Mouse (Mus musculus): ENCODE results near the gene Ttyh1. TPM values are rescaled to one million over a fixed set of nuclear protein-coding genes. Genes with fewer than 3 reads are reported as not detected.

Ttyh1 gene
- total and polyA plus RNA-seq, 3 experiments = 0.15 to 0.26 TPM; not detected in 1

DNA sequence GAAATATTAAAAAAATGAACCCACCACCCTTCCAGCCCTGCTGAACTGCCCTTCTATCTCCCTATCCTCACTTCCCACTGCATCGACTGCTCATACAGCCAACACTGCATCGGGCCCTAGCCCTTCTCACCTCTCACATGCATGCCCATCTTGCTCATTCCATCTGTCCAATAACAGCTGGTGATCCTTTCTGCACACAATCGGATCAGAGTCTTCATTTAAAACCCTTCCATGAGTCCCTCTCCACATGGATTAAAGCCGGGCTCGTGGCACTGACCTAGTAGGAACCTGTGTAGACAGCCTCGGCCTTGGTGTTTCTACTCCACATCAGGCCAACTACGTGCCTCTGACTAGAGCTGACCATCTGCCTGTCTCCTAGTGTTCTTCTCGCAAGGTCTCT is 12.8 kb downstream of the Ttyh1 start:
- no peak overlapping the region for H3K9ac ChIP-seq (ENCODE audit: control insufficient read depth, low read depth, low read length, poor library complexity, severe bottlenecking)
- peaks cover 0 to 7% of the 10 kb centered on the region in 2 experiments; a peak in 2 of 4 replicates for H3K36me3 ChIP-seq (ENCODE audit: control insufficient read depth in 1 of 2, insufficient read depth in 2 of 2, low read length in 2 of 2)
- H3K79me2 ChIP-seq (ENCODE audit: control insufficient read depth, insufficient read depth, low read length, poor library complexity) = peaks cover 9% of the 10 kb centered on the region
- DNase-seq (ENCODE audit: low read depth, low spot score) = no peak
- H3K27me3 ChIP-seq (ENCODE audit: control insufficient read depth in 1 of 2, insufficient read depth in 2 of 2, low read length in 2 of 2) = no peaks in the 10 kb centered on the region
- peaks cover 0 to 14% of the 10 kb centered on the region in 2 experiments; a peak in 2 of 4 replicates for H3K4me1 ChIP-seq (ENCODE audit: control insufficient read depth in 1 of 2, insufficient read depth in 2 of 2, low read length in 2 of 2)
- H3K27ac ChIP-seq (ENCODE audit: control insufficient read depth, low read depth, low read length) = no peak overlapping the region
- TF ChIP-seq GATA1 (IDR thresholded peaks at IDR 0.05; ENCODE audit: low read depth, low read length) (no peak), CHD1 (IDR thresholded peaks at IDR 0.05; ENCODE audit: low read depth, low read length) (no peak), ZNF384 (IDR thresholded peaks at IDR 0.05; ENCODE audit: low read depth, low read length) (no peak), TCF12 (IDR thresholded peaks at IDR 0.05; ENCODE audit: low read depth, low read length) (no peak), UBTF (IDR thresholded peaks at IDR 0.05; ENCODE audit: borderline replicate concordance, insufficient read depth, low read depth, low read length) (no peak), ETS1 (IDR thresholded peaks at IDR 0.05; ENCODE audit: low read depth, low read length) (no peak), TBP (IDR thresholded peaks at IDR 0.05; ENCODE audit: low read depth, low read length) (no peak), BHLHE40 (IDR thresholded peaks at IDR 0.05; ENCODE audit: borderline replicate concordance, low read depth, low read length) (no peak), JUND (IDR thresholded peaks at IDR 0.05; ENCODE audit: low read depth, low read length) (no peak), ELF1 (IDR thresholded peaks at IDR 0.05; ENCODE audit: low read depth, low read length) (no peak), SMC3 (IDR thresholded peaks at IDR 0.05; ENCODE audit: low read depth, low read length) (no peak), HCFC1 (IDR thresholded peaks at IDR 0.05; ENCODE audit: low read depth, low read length) (no peak), RAD21 (IDR thresholded peaks at IDR 0.05; ENCODE audit: low read depth, low read length) (no peak), USF2 (IDR thresholded peaks at IDR 0.05; ENCODE audit: borderline replicate concordance in 1 of 2, insufficient read depth in 1 of 2, low read depth in 1 of 2, low read length in 2 of 2) (no peak), MAZ (IDR thresholded peaks at IDR 0.05; ENCODE audit: low read depth, low read length) (no peak)
- no peaks in the 10 kb centered on the region for H3K9me3 ChIP-seq (replicated peaks; ENCODE audit: insufficient read depth, low read length)
- H3K4me3 ChIP-seq (ENCODE audit: control insufficient read depth in 1 of 2, insufficient read depth in 1 of 2, low read depth in 2 of 2, low read length in 2 of 2) = no peak overlapping the region

DNA sequence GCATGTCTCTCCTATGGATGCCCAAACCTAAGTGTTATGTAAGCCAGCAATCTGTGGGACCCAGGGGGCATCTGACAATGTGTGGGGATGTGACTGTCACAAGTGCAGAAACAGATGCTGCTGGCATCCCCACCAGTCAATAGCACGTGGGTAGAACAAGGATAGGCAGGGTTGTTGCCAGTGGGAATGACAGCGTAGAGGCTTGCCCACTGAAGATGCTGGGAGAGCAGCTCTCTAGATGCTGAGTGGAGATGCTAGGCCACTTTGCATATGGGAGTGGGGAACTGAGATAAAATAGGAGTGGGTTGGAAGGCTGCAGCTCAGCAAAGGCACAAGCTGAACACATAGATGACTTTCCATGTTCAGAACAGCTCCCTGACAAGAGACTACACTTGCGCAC is 13.4 kb downstream of the Ttyh1 start:
- Histone ChIP-seq H3K27me3 (ENCODE audit: control insufficient read depth in 1 of 2, insufficient read depth in 2 of 2, low read length in 2 of 2) (no peaks in the 10 kb centered on the region), H3K27ac (ENCODE audit: control insufficient read depth, low read depth, low read length) (no peak overlapping the region), H3K4me1 (ENCODE audit: control insufficient read depth in 1 of 2, insufficient read depth in 2 of 2, low read length in 2 of 2) (peaks cover 0 to 14% of the 10 kb centered on the region in 2 experiments; a peak in 2 of 4 replicates), H3K79me2 (ENCODE audit: control insufficient read depth, insufficient read depth, low read length, poor library complexity) (peaks cover 13% of the 10 kb centered on the region), H3K9ac (ENCODE audit: control insufficient read depth, low read depth, low read length, poor library complexity, severe bottlenecking) (no peak overlapping the region), H3K9me3 (replicated peaks; ENCODE audit: insufficient read depth, low read length) (no peaks in the 10 kb centered on the region), H3K36me3 (ENCODE audit: control insufficient read depth in 1 of 2, insufficient read depth in 2 of 2, low read length in 2 of 2) (peaks cover 0 to 7% of the 10 kb centered on the region in 2 experiments; a peak in 2 of 4 replicates), H3K4me3 (ENCODE audit: control insufficient read depth in 1 of 2, insufficient read depth in 1 of 2, low read depth in 2 of 2, low read length in 2 of 2) (no peak overlapping the region)
- TF ChIP-seq MXI1 (IDR thresholded peaks at IDR 0.05; ENCODE audit: low read depth, low read length) (no peak), ELF1 (IDR thresholded peaks at IDR 0.05; ENCODE audit: low read depth, low read length) (no peak), MYB (IDR thresholded peaks at IDR 0.05; ENCODE audit: low read depth, low read length) (no peak), TCF12 (IDR thresholded peaks at IDR 0.05; ENCODE audit: low read depth, low read length) (no peak), ZNF384 (IDR thresholded peaks at IDR 0.05; ENCODE audit: low read depth, low read length) (no peak), CHD2 (IDR thresholded peaks at IDR 0.05; ENCODE audit: low read length) (no peak), USF2 (IDR thresholded peaks at IDR 0.05; ENCODE audit: borderline replicate concordance in 1 of 2, insufficient read depth in 1 of 2, low read depth in 1 of 2, low read length in 2 of 2) (no peak), ZKSCAN1 (IDR thresholded peaks at IDR 0.05; ENCODE audit: low read depth, low read length) (no peak), JUND (IDR thresholded peaks at IDR 0.05; ENCODE audit: low read depth, low read length) (no peak), MAX (IDR thresholded peaks at IDR 0.05; ENCODE audit: low read length) (no peak), ETS1 (IDR thresholded peaks at IDR 0.05; ENCODE audit: low read depth, low read length) (no peak), RAD21 (IDR thresholded peaks at IDR 0.05; ENCODE audit: low read depth, low read length) (no peak)
- DNase-seq (ENCODE audit: low read depth, low spot score) = no peak

Measured in MEL (cell line).